Comparison of ENCODE assay signal across 9 mouse cellular contexts in genomic region chr10:18526184-18526850, GRCm38 (mm10). TPM values are rescaled to one million over a fixed set of nuclear protein-coding genes. Genes with fewer than 3 reads are reported as not detected.
DNase-seq lines count a peak whose midpoint lies in the region; ATAC-seq and TF ChIP-seq lines count a peak whose summit lies in the region.
"Had no signal": no experiment of that assay in that cellular context is flagged by ENCODE, and none has a peak within 500 bp of the region (broad histone marks: within the 10 kb centered on the region; RNA-seq: fewer than 3 reads in every experiment).

No protein-coding gene starts in this region.

- no peak overlapping the region for H3K4me3 ChIP-seq in forebrain, postnatal 0 days (ENCODE audit: low read depth, low read length)
- H3K4me3 ChIP-seq in hindbrain, embryonic 13.5 days = no peak overlapping the region
- no peak overlapping the region for H3K4me3 ChIP-seq in stomach, embryonic 15.5 days (replicated peaks)
- H3K4me3 ChIP-seq: embryonic facial prominence, embryonic 15.5 days had no signal

- H3K27ac ChIP-seq in forebrain, postnatal 0 days (ENCODE audit: low read depth, low read length) = 0 out of 2 replicates have a peak overlapping the region, but pooled peaks have one; percentile 31
- H3K27ac ChIP-seq in hindbrain, embryonic 13.5 days = peak overlapping the region; percentile 71
- no peak overlapping the region for H3K27ac ChIP-seq in stomach, embryonic 15.5 days

- H3K27me3 ChIP-seq in forebrain, postnatal 0 days (ENCODE audit: insufficient read depth, low read length) = no peaks in the 10 kb centered on the region
- no peaks in the 10 kb centered on the region for H3K27me3 ChIP-seq in hindbrain, embryonic 13.5 days
- no peaks in the 10 kb centered on the region for H3K27me3 ChIP-seq in stomach, embryonic 15.5 days (replicated peaks)
- H3K27me3 ChIP-seq: embryonic facial prominence, embryonic 15.5 days had no signal

- H3K9ac ChIP-seq in forebrain, postnatal 0 days = no peak overlapping the region
- no peak overlapping the region; the same call in 1 of the 2 replicates for H3K9ac ChIP-seq in hindbrain, embryonic 13.5 days
- H3K9ac ChIP-seq in stomach, embryonic 15.5 days = no peak overlapping the region
- H3K9ac ChIP-seq: embryonic facial prominence, embryonic 15.5 days had no signal

- peak overlapping the region; percentile 14 for H3K4me2 ChIP-seq in forebrain, postnatal 0 days (ENCODE audit: low read depth)
- H3K4me2 ChIP-seq in hindbrain, embryonic 13.5 days = no peak overlapping the region
- H3K4me2 ChIP-seq in stomach, embryonic 15.5 days = no peak overlapping the region
- H3K4me2 ChIP-seq: embryonic facial prominence, embryonic 15.5 days had no signal

- intact Hi-C loops in left cerebral cortex, postnatal 14 days (cut with DNase I) = loop anchor here (5.0 kb wide), 2 partner anchors 44 to 289 kb away; no protein-coding TSS in a partner anchor

- H3K36me3 ChIP-seq in forebrain, postnatal 0 days (ENCODE audit: insufficient read depth) = peaks cover 16% of the 10 kb centered on the region; the same call in 1 of the 2 replicates
- H3K36me3 ChIP-seq in hindbrain, embryonic 13.5 days = peaks cover 33% of the 10 kb centered on the region
- H3K36me3 ChIP-seq in stomach, embryonic 15.5 days = peaks cover 2% of the 10 kb centered on the region

- peak; percentile 57 to 74 for DNase-seq in left cerebral cortex, adult 18-20 months (ENCODE audit: low spot score in 2 of 2)
- no peak for DNase-seq in left cerebral cortex, adult 11 months (ENCODE audit: low spot score)
- peak; percentile 60 for DNase-seq in forebrain, postnatal 0 days
- peak; percentile 48 to 56 for DNase-seq in left cerebral cortex, postnatal 14 days (ENCODE audit: low spot score in 2 of 2)
- no peak for DNase-seq in urinary bladder, postnatal 25 days (ENCODE audit: low spot score)
- DNase-seq in lung, postnatal 36 days = no peak

- ATAC-seq in forebrain, postnatal 0 days = peak; percentile 60
- peak; percentile 63; the same call in 1 of the 2 replicates for ATAC-seq in hindbrain, embryonic 13.5 days (ENCODE audit: low FRiP score)
- 0 out of 2 replicates have a peak, but pooled peaks have one; percentile 31 for ATAC-seq in stomach, embryonic 15.5 days (ENCODE audit: insufficient read depth, low FRiP score, low read depth)

- no peak for TF ChIP-seq CTCF in forebrain, postnatal 0 days (IDR thresholded peaks at IDR 0.05; ENCODE audit: low read depth)

- WGBS in forebrain, postnatal 0 days = 56% methylated on average over 22 of the region's 22 CpGs
- 70% methylated on average over 22 of the region's 22 CpGs for WGBS in hindbrain, embryonic 13.5 days
- WGBS in stomach, embryonic 15.5 days = 79% methylated on average over 22 of the region's 22 CpGs

- H3K4me1 ChIP-seq in forebrain, postnatal 0 days (ENCODE audit: insufficient read depth) = peaks cover 5% of the 10 kb centered on the region; the same call in 1 of the 2 replicates
- peaks cover 33% of the 10 kb centered on the region for H3K4me1 ChIP-seq in hindbrain, embryonic 13.5 days (replicated peaks)
- 0 out of 2 replicates have a peak, but pooled peaks cover 3% of the 10 kb centered on the region for H3K4me1 ChIP-seq in stomach, embryonic 15.5 days

- H3K9me3 ChIP-seq in forebrain, postnatal 0 days (ENCODE audit: low read length) = no peaks in the 10 kb centered on the region
- H3K9me3 ChIP-seq in hindbrain, embryonic 13.5 days = no peaks in the 10 kb centered on the region
- no peaks in the 10 kb centered on the region for H3K9me3 ChIP-seq in stomach, embryonic 15.5 days
- H3K9me3 ChIP-seq: embryonic facial prominence, embryonic 15.5 days had no signal

RNA-seq across cellular contexts. Expression of gene Hebp2, which starts 19.6 kb away (rescaled TPM):
- total RNA-seq in left cerebral cortex, adult 18-20 months (2021) = 1 to 10 TPM; 4.0 to 4.6 TPM
- 3.8 and 6.3 TPM in 2 replicates for total RNA-seq in forebrain, postnatal 0 days (2014; rRNA removed)
- 7.7 and 8.8 TPM in 2 replicates for polyA plus RNA-seq in forebrain, postnatal 0 days (2015; fragmentation: Nextera tagmentation; extraction: Ambion mirVana)
- polyA plus RNA-seq in hindbrain, embryonic 13.5 days (2015; fragmentation: Nextera tagmentation; extraction: Ambion mirVana) = 12.3 and 12.8 TPM in 2 replicates
- total RNA-seq in left cerebral cortex, postnatal 14 days (2021) = 1 to 10 TPM; 3.0 to 3.1 TPM
- polyA plus RNA-seq in stomach, embryonic 15.5 days (2015; fragmentation: Nextera tagmentation; extraction: Ambion mirVana) = 25.0 and 34.5 TPM in 2 replicates

Comparison
In these comparisons a context has a peak if more than half of its experiments do, and no peak if none do; other contexts are left out.
1. DNase-seq: peak in left cerebral cortex, adult 18-20 months (2 of 2), forebrain, postnatal 0 days (single experiment) and left cerebral cortex, postnatal 14 days (2 of 2); none in left cerebral cortex, adult 11 months (single experiment), urinary bladder, postnatal 25 days (single experiment) and lung, postnatal 36 days (single experiment).
2. Peak in every context shown above with its lines, with median percentiles within 50 percentile points of each other: ATAC-seq.